Mouse (Mus musculus) adrenal gland, postnatal 14 days (tissue): ENCODE measurements at regions not wholly inside any gene's neighbourhood (a gene's known extent, or its start where the extent isn't known, plus 50 kb on each side); places are given as distances from the start of the nearest gene placed in this dataset.

Experiments used
- DNase-seq: peaks from one replicate; pipeline ENCODE4 v3.0.0; 2021; ENCODE audit warnings: mixed read lengths

GRCm38 (mm10) chr12:51118781-51119180, 229.1 kb upstream of the G2e3 start:
- no peak for DNase-seq

- peak; percentile 39 for DNase-seq
Observed at GRCm38 (mm10) chr12:51118021-51118694, 229.7 kb upstream of the G2e3 start.

GRCm38 (mm10) chr12:51117436-51118020, 230.3 kb upstream of the G2e3 start:
- no peak for DNase-seq

GRCm38 (mm10) chr12:51111811-51112210, 236.1 kb upstream of the G2e3 start:
- no peak for DNase-seq

- DNase-seq: no peak
Observed at GRCm38 (mm10) chr12:51108044-51108443, 239.8 kb upstream of the G2e3 start.

- DNase-seq: no peak
Observed at GRCm38 (mm10) chr12:51103541-51104042, 244.3 kb upstream of the G2e3 start.

- no peak for DNase-seq
Observed at GRCm38 (mm10) chr12:51101636-51102035, 246.2 kb upstream of the G2e3 start.

- no peak for DNase-seq
Observed at GRCm38 (mm10) chr12:51100868-51101267, 247.0 kb upstream of the G2e3 start.

- no peak for DNase-seq
Observed at GRCm38 (mm10) chr12:51095974-51096373, 251.9 kb upstream of the G2e3 start.

- DNase-seq: no peak
Observed at GRCm38 (mm10) chr12:51089324-51089723, 258.5 kb upstream of the G2e3 start.

GRCm38 (mm10) chr12:51081809-51082208, 266.1 kb upstream of the G2e3 start:
- DNase-seq: no peak

GRCm38 (mm10) chr12:51073503-51073902, 274.4 kb upstream of the G2e3 start:
- DNase-seq: no peak

GRCm38 (mm10) chr12:51060931-51061330, 286.9 kb upstream of the G2e3 start:
- DNase-seq: no peak

GRCm38 (mm10) chr12:51058569-51058968, 289.3 kb upstream of the G2e3 start:
- DNase-seq: no peak

- no peak for DNase-seq
Observed at GRCm38 (mm10) chr12:51058104-51058503, 289.8 kb upstream of the G2e3 start.

- DNase-seq: no peak
Observed at GRCm38 (mm10) chr12:51047116-51047515, 300.7 kb upstream of the G2e3 start.

- DNase-seq: no peak
Observed at GRCm38 (mm10) chr12:51045437-51045836, 302.4 kb upstream of the G2e3 start.

GRCm38 (mm10) chr12:51045020-51045419, 302.8 kb upstream of the G2e3 start:
- DNase-seq: no peak

GRCm38 (mm10) chr12:51032193-51032592, 315.7 kb upstream of the G2e3 start:
- DNase-seq: no peak

GRCm38 (mm10) chr12:51028601-51029174, 319.2 kb upstream of the G2e3 start:
- no peak for DNase-seq

- DNase-seq: no peak
Observed at GRCm38 (mm10) chr12:51026046-51026445, 321.8 kb upstream of the G2e3 start.

GRCm38 (mm10) chr12:51025531-51025930, 322.3 kb upstream of the G2e3 start:
- no peak for DNase-seq

GRCm38 (mm10) chr12:51024057-51024743, 323.7 kb upstream of the G2e3 start:
- DNase-seq: no peak
